Mouse (Mus musculus) CH12.LX (cell line): ENCODE results near the gene A730049H05Rik. TPM values are rescaled to one million over a fixed set of nuclear protein-coding genes. Genes with fewer than 3 reads are reported as not detected.

ENCODE experiments used
- DNase-seq: peaks from one replicate; pipeline ENCODE4 v3.0.0-alpha.2; 2013; ENCODE audit errors: extremely low read depth
- H3K27ac ChIP-seq: 2 replicates; pipeline ENCODE4 v1.5.1; 2012; ENCODE audit warnings: low read depth, mild to moderate bottlenecking, control low read depth, moderate library complexity; ENCODE audit not compliant: insufficient read depth
- H3K27me3 ChIP-seq: replicated peaks from 2 replicates; pipeline ENCODE3; 2012; ENCODE audit warnings: inconsistent platforms
- H3K36me3 ChIP-seq, 2 experiments: replicated peaks in 1 of 2; 2 replicates each; pipeline versions ENCODE3 to v1.6.1; 2012; ENCODE audit warnings: inconsistent platforms in 1 of 2, low read length in 1 of 2, mild to moderate bottlenecking in 1 of 2, mixed read lengths in 1 of 2, moderate library complexity in 1 of 2; ENCODE audit not compliant: control insufficient read depth in 1 of 2, insufficient read depth in 1 of 2
- H3K4me1 ChIP-seq, 2 experiments: 2 replicates each; pipeline ENCODE4 v1.6.1; 2012; ENCODE audit warnings: inconsistent platforms in 1 of 2, moderate library complexity in 1 of 2; ENCODE audit not compliant: insufficient read depth in 2 of 2, control insufficient read depth in 1 of 2
- H3K4me2 ChIP-seq: 2 replicates; pipeline ENCODE4 v1.6.1; 2012; ENCODE audit warnings: low read depth, mild to moderate bottlenecking, control low read depth; ENCODE audit not compliant: poor library complexity, insufficient read depth, severe bottlenecking
- H3K4me3 ChIP-seq, 3 experiments: fragments of 150-350 bp in 1 of 3; sonication (generic) in 1 of 3; replicated peaks in 1 of 3; 2 replicates each; pipeline versions ENCODE3 to v1.5.1; 2011 to 2012; ENCODE audit warnings: low read depth in 2 of 3, low read length in 2 of 3, mild to moderate bottlenecking in 2 of 3, moderate library complexity in 2 of 3, control low read depth in 1 of 3, improper control_type of control experiment in 1 of 3, inconsistent platforms in 1 of 3, mixed read lengths in 1 of 3; ENCODE audit not compliant: poor library complexity in 1 of 3
- H3K79me2 ChIP-seq: replicated peaks from 2 replicates; pipeline ENCODE4 v1.6.1; 2012; ENCODE audit warnings: mild to moderate bottlenecking, moderate library complexity; ENCODE audit not compliant: control insufficient read depth, poor library complexity, insufficient read depth, severe bottlenecking; ENCODE audit errors: extremely low read depth
- H3K9ac ChIP-seq: 2 replicates; pipeline ENCODE4 v1.6.1; 2012; ENCODE audit warnings: low read depth, mild to moderate bottlenecking, control low read depth, moderate library complexity; ENCODE audit not compliant: insufficient read depth
- H3K9me3 ChIP-seq: replicated peaks from 2 replicates; pipeline ENCODE3; 2012; ENCODE audit warnings: low read length, inconsistent platforms, mixed read lengths
- BHLHE40 ChIP-seq: IDR thresholded peaks from 2 replicates; pipeline ENCODE4 v1.6.1; 2011; ENCODE audit warnings: mild to moderate bottlenecking, low read depth, low read length, improper control_type of control experiment
- CHD1 ChIP-seq: IDR thresholded peaks from 2 replicates; pipeline ENCODE4 v1.6.1; 2012; ENCODE audit warnings: low read depth, low read length, improper control_type of control experiment, inconsistent platforms
- CTCF ChIP-seq, 2 experiments: IDR thresholded peaks in 1 of 2; conservative IDR thresholded peaks in 1 of 2; 2 replicates each; pipeline ENCODE4 v1.5.1; 2011 to 2012; ENCODE audit warnings: low read depth in 2 of 2, low read length in 2 of 2, improper control_type of control experiment in 1 of 2, inconsistent platforms in 1 of 2, mild to moderate bottlenecking in 1 of 2, moderate library complexity in 1 of 2
- E2F4 ChIP-seq: IDR thresholded peaks from 2 replicates; pipeline ENCODE4 v1.6.1; 2011; ENCODE audit warnings: low read depth, low read length, improper control_type of control experiment; ENCODE audit not compliant: insufficient replicate concordance
- ELF1 ChIP-seq: IDR thresholded peaks from 2 replicates; pipeline ENCODE4 v1.6.1; 2014; ENCODE audit warnings: low read depth, mild to moderate bottlenecking, inconsistent platforms, low read length, improper control_type of control experiment
- JUN ChIP-seq: IDR thresholded peaks from 2 replicates; pipeline ENCODE4 v1.6.1; 2011; ENCODE audit warnings: low read depth, mild to moderate bottlenecking, low read length, improper control_type of control experiment, moderate library complexity; ENCODE audit not compliant: insufficient read depth
- KAT2A ChIP-seq: IDR thresholded peaks from 2 replicates; pipeline ENCODE4 v1.6.1; 2012; ENCODE audit warnings: low read length, improper control_type of control experiment, inconsistent platforms; ENCODE audit not compliant: insufficient replicate concordance
- MAFK ChIP-seq: IDR thresholded peaks from 2 replicates; pipeline ENCODE4 v1.6.1; 2011; ENCODE audit warnings: low read length, improper control_type of control experiment; ENCODE audit not compliant: insufficient replicate concordance
- MEF2A ChIP-seq: IDR thresholded peaks from 2 replicates; pipeline ENCODE4 v1.6.1; 2014; ENCODE audit warnings: low read depth, mild to moderate bottlenecking, inconsistent platforms, low read length, improper control_type of control experiment, borderline replicate concordance
- NRF1 ChIP-seq: IDR thresholded peaks from 2 replicates; pipeline ENCODE4 v1.6.1; 2014; ENCODE audit warnings: low read depth, mild to moderate bottlenecking, inconsistent platforms, low read length, improper control_type of control experiment, moderate library complexity
- RAD21 ChIP-seq: IDR thresholded peaks from 2 replicates; pipeline ENCODE4 v1.6.1; 2011; ENCODE audit warnings: low read depth, mild to moderate bottlenecking, low read length, improper control_type of control experiment, moderate library complexity
- SMC3 ChIP-seq: IDR thresholded peaks from 2 replicates; pipeline ENCODE4 v1.6.1; 2011; ENCODE audit warnings: low read depth, low read length, improper control_type of control experiment
- TBP ChIP-seq: conservative IDR thresholded peaks from 2 replicates; pipeline ENCODE4 v1.6.1; 2011; ENCODE audit warnings: low read depth, low read length, improper control_type of control experiment
- TCF12 ChIP-seq: IDR thresholded peaks from 2 replicates; pipeline ENCODE4 v1.6.1; 2014; ENCODE audit warnings: low read depth, mild to moderate bottlenecking, inconsistent platforms, low read length, improper control_type of control experiment
- UBTF ChIP-seq: IDR thresholded peaks from 2 replicates; pipeline ENCODE4 v1.6.1; 2012; ENCODE audit warnings: low read depth, mild to moderate bottlenecking, inconsistent platforms, low read length, improper control_type of control experiment, moderate library complexity
- USF1 ChIP-seq: IDR thresholded peaks from 2 replicates; pipeline ENCODE4 v1.6.1; 2014; ENCODE audit warnings: low read depth, mild to moderate bottlenecking, inconsistent platforms, low read length, improper control_type of control experiment
- ZC3H11A ChIP-seq: IDR thresholded peaks from 2 replicates; pipeline ENCODE4 v1.6.1; 2012; ENCODE audit warnings: low read depth, mild to moderate bottlenecking, inconsistent platforms, low read length, improper control_type of control experiment
- ZNF384 ChIP-seq: IDR thresholded peaks from 2 replicates; pipeline ENCODE4 v1.6.1; 2012; ENCODE audit warnings: low read depth, low read length, improper control_type of control experiment, inconsistent platforms
- dilution Hi-C: fragments of 300-500 bp; cut with MboI; formaldehyde crosslinking; loops from 2 replicates; pipeline ENCODE4 v1.14.3; 2020; ENCODE audit warnings: low sequenced_read_pairs; ENCODE audit not compliant: extremely low pct_unique_long_range_greater_than_20kb, extremely low pct_ligation_motif_present
- in situ Hi-C: fragments of 300-500 bp; cut with MboI; formaldehyde crosslinking; loops from 3 replicates; pipeline ENCODE4 v1.14.3; 2019; ENCODE audit warnings: low sequenced_read_pairs, low pct_ligation_motif_present, low pct_unique_long_range_greater_than_20kb, mixed read lengths
- polyA plus RNA-seq: library from polyadenylated mRNA; unstranded; fragments of >175 nt; gene quantifications from 2 replicates; pipeline ENCODE4 v1.2.1, GENCODE M21; 2012; ENCODE audit warnings: low read depth; ENCODE audit not compliant: insufficient read length
- total RNA-seq, 2 experiments: library from RNA; depleted of rRNA; stranded (reverse); fragments of 300-350 nt in 1 of 2; fragments of >200 nt in 1 of 2; gene quantifications; 2 replicates each; pipeline ENCODE4 v1.2.3; 2012 to 2014

The A730049H05Rik gene
- total and polyA plus RNA-seq, 3 experiments, result not detected

DNA sequence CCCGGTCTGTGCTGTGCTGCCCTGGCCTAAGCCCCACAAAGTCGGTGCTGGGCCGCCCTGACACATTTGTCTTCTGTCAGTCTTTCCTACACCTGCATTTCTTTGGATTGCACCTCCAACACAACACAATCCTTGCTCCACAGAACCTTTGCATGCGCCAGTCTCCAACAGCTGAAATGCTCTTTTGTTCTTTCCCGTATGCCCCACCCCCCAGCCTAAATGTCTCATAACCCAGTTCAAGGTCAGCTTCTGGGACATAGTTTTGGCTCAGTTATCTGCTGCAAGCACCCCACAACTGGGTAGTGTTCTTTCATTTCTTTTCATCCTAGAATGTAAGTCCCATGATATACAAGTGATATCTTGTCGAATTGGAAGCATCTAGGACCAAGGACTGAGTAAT, 34.8 kb upstream of the A730049H05Rik start:
- no peaks in the 10 kb centered on the region for H3K79me2 ChIP-seq
- peaks cover 84% of the 10 kb centered on the region for H3K9me3 ChIP-seq
- dilution Hi-C loops, result no loop called here
- no peak overlapping the region for H3K9ac ChIP-seq
- H3K27me3 ChIP-seq, result no peaks in the 10 kb centered on the region
- in situ Hi-C loops, result no loop called here
- no peak overlapping the region for H3K4me2 ChIP-seq
- TF ChIP-seq JUN, result no peak
- TF ChIP-seq SMC3, result no peak
- TF ChIP-seq E2F4, result no peak
- no peak for TF ChIP-seq RAD21
- TF ChIP-seq KAT2A, result no peak
- no peak for TF ChIP-seq TCF12
- no peak for TF ChIP-seq CHD1
- TF ChIP-seq ZC3H11A, result no peak
- no peak for TF ChIP-seq UBTF
- no peak for TF ChIP-seq MAFK
- TF ChIP-seq MEF2A, result no peak
- TF ChIP-seq BHLHE40, result no peak
- no peak for TF ChIP-seq TBP
- no peak for TF ChIP-seq ZNF384
- TF ChIP-seq USF1, result no peak
- no peak for TF ChIP-seq NRF1
- DNase-seq, result no peak
- no peak overlapping the region for H3K27ac ChIP-seq
- H3K36me3 ChIP-seq, result no peaks in the 10 kb centered on the region
- no peak overlapping the region for H3K4me3 ChIP-seq
- no peaks in the 10 kb centered on the region for H3K4me1 ChIP-seq

- H3K4me1 ChIP-seq, result no peaks in the 10 kb centered on the region
- H3K27me3 ChIP-seq, result no peaks in the 10 kb centered on the region
- no peak overlapping the region for H3K4me3 ChIP-seq
- no peaks in the 10 kb centered on the region for H3K36me3 ChIP-seq
- in situ Hi-C loops (no loop called here), dilution Hi-C loops (no loop called here)
- no peak overlapping the region for H3K4me2 ChIP-seq
- H3K79me2 ChIP-seq, result no peaks in the 10 kb centered on the region
- no peak for DNase-seq
- H3K9me3 ChIP-seq, result peaks cover 72% of the 10 kb centered on the region
- TF ChIP-seq ELF1 (no peak), CTCF (conservative IDR thresholded peaks at IDR 0.05 in 1 of 2, IDR thresholded peaks at IDR 0.05 in 1 of 2; ENCODE audit: low read depth in 2 of 2, low read length in 2 of 2) (peak in 1 of 2 experiments; percentile 17; a peak in 2 of 4 replicates)
- H3K9ac ChIP-seq, result no peak overlapping the region
- H3K27ac ChIP-seq, result no peak overlapping the region
Observed at GRCm38 (mm10) chr6:92784782-92785181, 31.5 kb upstream of the A730049H05Rik start.
